Mouse (Mus musculus): ENCODE data around the gene Nr1i3.

- TF ChIP-seq CTCF (IDR thresholded peaks at IDR 0.05; ENCODE audit: low read depth, low read length) (no peak), POLR2A (IDR thresholded peaks at IDR 0.05; ENCODE audit: insufficient read depth, low read length) (no peak)
Measured at GRCm38 (mm10) chr1:171199532-171199931, 14.2 kb upstream of the Nr1i3 start.
